Mouse (Mus musculus): ENCODE data around the gene Ero1l. TPM values are rescaled to one million over a fixed set of nuclear protein-coding genes. Genes with fewer than 3 reads are reported as not detected.

Gene Ero1l
- polyA plus RNA-seq, 1 experiment from 2014 or later, result 35.0 TPM

- Histone ChIP-seq H3K9me3 (replicated peaks) (no peaks in the 10 kb centered on the region), H3K4me3 (replicated peaks) (no peak overlapping the region), H3K4me2 (no peak overlapping the region), H3K4me1 (replicated peaks) (peaks cover 13% of the 10 kb centered on the region), H3K27ac (no peak overlapping the region), H3K36me3 (peaks cover 64% of the 10 kb centered on the region), H3K9ac (no peak overlapping the region), H3K27me3 (no peaks in the 10 kb centered on the region)
- 74% methylated on average over 4 of the region's 4 CpGs for WGBS (ENCODE audit: insufficient replicate concordance)
- DNase-seq, result no peak
- ATAC-seq (ENCODE audit: low read depth), result no peak
Observed at GRCm38 (mm10) chr14:45303939-45304338, 14.6 kb downstream of the Ero1l start.

- Histone ChIP-seq H3K4me1 (replicated peaks) (no peaks in the 10 kb centered on the region), H3K36me3 (peaks cover 62% of the 10 kb centered on the region), H3K9me3 (replicated peaks) (no peaks in the 10 kb centered on the region), H3K9ac (no peak overlapping the region), H3K4me3 (replicated peaks) (no peak overlapping the region), H3K27ac (no peak overlapping the region), H3K27me3 (no peaks in the 10 kb centered on the region), H3K4me2 (no peak overlapping the region)
- DNase-seq, result no peak
- 73% methylated on average over 4 of the region's 4 CpGs for WGBS (ENCODE audit: insufficient replicate concordance)
- no peak for ATAC-seq (ENCODE audit: low read depth)
Observed at GRCm38 (mm10) chr14:45291608-45292007, 27.0 kb downstream of the Ero1l start.

- Histone ChIP-seq H3K36me3 (peaks cover 5% of the 10 kb centered on the region), H3K4me1 (replicated peaks) (no peaks in the 10 kb centered on the region), H3K4me2 (no peak overlapping the region), H3K9ac (no peak overlapping the region), H3K27ac (no peak overlapping the region), H3K9me3 (replicated peaks) (no peaks in the 10 kb centered on the region), H3K27me3 (no peaks in the 10 kb centered on the region), H3K4me3 (replicated peaks) (no peak overlapping the region)
- DNase-seq, result no peak
- WGBS (ENCODE audit: insufficient replicate concordance), result 76% methylated on average over 3 of the region's 3 CpGs
- no peak for ATAC-seq (ENCODE audit: low read depth)
Observed at GRCm38 (mm10) chr14:45282066-45282465, 36.5 kb downstream of the Ero1l start.

GRCm38 (mm10) chr14:45275816-45276215, 42.8 kb downstream of the Ero1l start:
- no peaks in the 10 kb centered on the region for H3K4me1 ChIP-seq (replicated peaks)
- H3K36me3 ChIP-seq, result no peaks in the 10 kb centered on the region
- no peak for ATAC-seq (ENCODE audit: low read depth)
- H3K9me3 ChIP-seq (replicated peaks), result no peaks in the 10 kb centered on the region
- no peak for DNase-seq
- no peak overlapping the region for H3K4me2 ChIP-seq
- H3K27ac ChIP-seq, result no peak overlapping the region
- no peaks in the 10 kb centered on the region for H3K27me3 ChIP-seq
- WGBS (ENCODE audit: insufficient replicate concordance), result 69% methylated on average over 6 of the region's 6 CpGs
- H3K9ac ChIP-seq, result no peak overlapping the region
- H3K4me3 ChIP-seq (replicated peaks), result no peak overlapping the region

GRCm38 (mm10) chr14:45263831-45264592, 54.6 kb downstream of the Ero1l start:
- Histone ChIP-seq H3K4me3 (replicated peaks) (no peak overlapping the region), H3K27me3 (no peaks in the 10 kb centered on the region), H3K36me3 (no peaks in the 10 kb centered on the region), H3K9ac (no peak overlapping the region), H3K4me1 (replicated peaks) (no peaks in the 10 kb centered on the region), H3K27ac (no peak overlapping the region), H3K4me2 (no peak overlapping the region), H3K9me3 (replicated peaks) (no peaks in the 10 kb centered on the region)
- ATAC-seq (ENCODE audit: low read depth) (no peak), DNase-seq (no peak)
- 72% methylated on average over 3 of the region's 3 CpGs for WGBS (ENCODE audit: insufficient replicate concordance)

GRCm38 (mm10) chr14:45251548-45252076, 67.0 kb downstream of the Ero1l start:
- DNase-seq, result no peak
- no peaks in the 10 kb centered on the region for H3K27me3 ChIP-seq
- no peak overlapping the region for H3K4me3 ChIP-seq (replicated peaks)
- no peak overlapping the region for H3K9ac ChIP-seq
- H3K9me3 ChIP-seq (replicated peaks), result no peaks in the 10 kb centered on the region
- no peak overlapping the region for H3K27ac ChIP-seq
- ATAC-seq (ENCODE audit: low read depth), result no peak
- H3K36me3 ChIP-seq, result no peaks in the 10 kb centered on the region
- H3K4me1 ChIP-seq (replicated peaks), result no peaks in the 10 kb centered on the region
- H3K4me2 ChIP-seq, result no peak overlapping the region
- 73% methylated on average over 4 of the region's 4 CpGs for WGBS (ENCODE audit: insufficient replicate concordance)

- no peaks in the 10 kb centered on the region for H3K9me3 ChIP-seq (replicated peaks)
- WGBS (ENCODE audit: insufficient replicate concordance), result 40% methylated on average over 1 of the region's 1 CpGs
- ATAC-seq (ENCODE audit: low read depth) (no peak), DNase-seq (no peak)
- no peaks in the 10 kb centered on the region for H3K36me3 ChIP-seq
- no peaks in the 10 kb centered on the region for H3K27me3 ChIP-seq
- H3K4me3 ChIP-seq (replicated peaks), result no peak overlapping the region
- no peak overlapping the region for H3K27ac ChIP-seq
- no peaks in the 10 kb centered on the region for H3K4me1 ChIP-seq (replicated peaks)
- no peak overlapping the region for H3K9ac ChIP-seq
- H3K4me2 ChIP-seq, result no peak overlapping the region
Observed at GRCm38 (mm10) chr14:45241613-45242012, 77.0 kb downstream of the Ero1l start.

GRCm38 (mm10) chr14:45239042-45239441, 79.5 kb downstream of the Ero1l start:
- no peak for DNase-seq

More at GRCm38 (mm10) chr14:45239042-45239441, 79.5 kb downstream of the Ero1l start:
- Histone ChIP-seq H3K9me3 (replicated peaks) (no peaks in the 10 kb centered on the region), H3K27me3 (no peaks in the 10 kb centered on the region), H3K27ac (no peak overlapping the region), H3K4me3 (replicated peaks) (no peak overlapping the region), H3K9ac (no peak overlapping the region), H3K4me1 (replicated peaks) (no peaks in the 10 kb centered on the region), H3K36me3 (no peaks in the 10 kb centered on the region), H3K4me2 (no peak overlapping the region)
- ATAC-seq (ENCODE audit: low read depth), result no peak
- WGBS (ENCODE audit: insufficient replicate concordance), result 38% methylated on average over 2 of the region's 2 CpGs

Other genes starting within 250 kb of the Ero1l start
- 0.09 and 0.10 TPM in 2 replicates for gene Gpr137c, start 99.1 kb downstream of the Ero1l start, polyA plus RNA-seq (2015; fragmentation: Nextera tagmentation; extraction: Ambion mirVana)
- gene Txndc16, start 98.4 kb downstream of the Ero1l start, polyA plus RNA-seq (2015; fragmentation: Nextera tagmentation; extraction: Ambion mirVana), result 1.2 and 1.7 TPM in 2 replicates
- gene Psmc6, start 11.0 kb upstream of the Ero1l start, polyA plus RNA-seq (2015; fragmentation: Nextera tagmentation; extraction: Ambion mirVana), result 112 and 143 TPM in 2 replicates
- gene Styx, start 32.3 kb upstream of the Ero1l start, polyA plus RNA-seq (2015; fragmentation: Nextera tagmentation; extraction: Ambion mirVana), result 22.9 and 24.7 TPM in 2 replicates
- 31.9 and 39.9 TPM in 2 replicates for gene Gnpnat1, start 86.1 kb upstream of the Ero1l start, polyA plus RNA-seq (2015; fragmentation: Nextera tagmentation; extraction: Ambion mirVana)
- 31.6 and 35.4 TPM in 2 replicates for gene Fermt2, start 211.3 kb upstream of the Ero1l start, polyA plus RNA-seq (2015; fragmentation: Nextera tagmentation; extraction: Ambion mirVana)